Mouse (Mus musculus): ENCODE measurements around the gene Cd274.

The Cd274 gene

DNA sequence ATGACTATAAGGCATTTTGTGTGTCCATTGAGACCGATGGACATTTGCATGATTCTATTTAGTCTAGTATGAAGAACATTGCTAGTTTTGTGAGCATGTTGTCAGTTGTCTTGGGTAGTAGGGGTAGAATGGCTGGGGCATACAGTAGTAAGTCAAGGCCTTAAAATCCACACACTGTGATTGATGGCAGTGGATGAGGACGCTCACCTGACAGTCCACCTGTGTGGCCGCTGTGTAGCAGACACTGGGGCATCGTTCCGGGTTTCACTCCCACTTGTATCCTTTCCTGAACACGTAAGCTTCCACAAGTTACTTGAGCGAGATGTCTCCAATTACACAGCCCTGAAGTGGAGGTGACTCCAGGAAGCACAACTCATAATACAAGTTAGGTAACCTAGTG is 3.7 kb upstream of the Cd274 start:
- intact Hi-C loops (cut with DNase I), result no loop called here

DNA sequence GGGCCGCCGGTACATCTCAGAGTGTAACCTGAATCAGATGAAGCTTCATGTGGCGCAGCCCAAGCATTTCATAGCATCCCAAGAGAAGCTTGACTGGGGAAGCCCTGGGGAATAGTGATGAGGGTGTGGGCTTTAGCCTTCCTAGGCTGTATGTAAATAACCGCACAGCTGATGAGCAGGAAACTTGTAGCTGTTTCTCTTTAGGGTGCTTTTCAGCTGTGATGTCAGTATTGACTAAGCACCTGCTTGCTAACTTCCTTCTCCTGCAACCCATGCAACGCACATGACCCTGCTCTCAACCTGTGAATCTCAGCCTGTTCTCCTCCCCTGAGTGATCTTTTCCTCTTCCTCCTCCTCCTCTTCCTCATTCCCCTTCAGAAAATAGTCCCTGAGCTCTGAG is 3.2 kb upstream of the Cd274 start:
- intact Hi-C loops (cut with DNase I), result no loop called here

DNA sequence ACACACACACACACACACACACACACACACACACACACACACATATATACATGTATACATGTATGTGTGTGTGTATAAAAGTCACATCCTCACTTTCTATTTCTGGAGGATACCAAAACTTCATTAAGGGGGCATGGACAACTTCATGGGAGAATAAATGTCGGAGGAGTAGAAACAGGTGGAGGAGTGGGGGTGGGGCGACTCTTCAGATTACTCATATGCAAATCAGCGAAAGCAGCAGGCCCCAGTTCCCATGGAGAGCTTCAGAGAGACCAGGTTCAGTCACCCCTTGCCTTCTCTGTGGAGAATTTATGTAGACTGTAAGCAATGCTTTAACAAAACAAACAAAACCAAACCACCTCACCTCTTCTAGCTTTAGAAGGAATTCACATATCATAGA is 2.1 kb upstream of the Cd274 start:
- intact Hi-C loops (cut with DNase I), result no loop called here

DNA sequence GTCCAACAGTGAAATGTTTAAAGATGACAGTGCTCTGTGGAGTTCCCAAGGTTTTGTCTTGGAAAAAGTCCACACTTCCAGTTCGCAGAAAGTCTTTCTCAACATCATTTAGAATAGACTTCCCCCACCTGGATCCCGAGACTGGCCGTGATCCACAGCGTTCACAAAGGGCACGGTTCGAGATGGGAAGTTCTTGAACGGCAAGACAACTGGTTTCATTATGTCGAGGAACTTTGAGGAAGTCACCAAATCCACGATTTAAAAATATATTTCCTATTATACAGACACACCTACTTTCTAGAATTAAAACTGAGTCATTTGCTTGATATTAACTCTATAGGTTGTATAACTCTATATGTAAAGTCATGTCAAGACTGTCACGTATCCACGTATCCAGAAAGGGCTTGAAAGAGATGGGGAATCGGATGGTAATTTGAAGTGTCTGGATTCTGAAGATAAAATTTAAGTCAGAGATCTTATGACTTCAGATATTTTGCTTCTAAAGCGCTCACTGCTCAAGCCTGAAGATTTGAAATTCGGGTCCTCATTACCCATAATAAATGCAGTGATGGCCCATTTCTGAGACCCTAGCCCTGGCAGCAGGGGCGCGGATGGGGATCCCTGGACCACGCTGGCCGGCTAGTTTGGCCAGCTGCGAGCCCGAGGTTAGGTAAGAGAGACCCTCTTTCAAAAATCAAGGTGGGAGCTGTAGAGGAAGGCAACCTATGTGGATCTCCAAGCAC is 858 bp upstream of the Cd274 start:
- intact Hi-C loops (cut with DNase I), result no loop called here

DNA sequence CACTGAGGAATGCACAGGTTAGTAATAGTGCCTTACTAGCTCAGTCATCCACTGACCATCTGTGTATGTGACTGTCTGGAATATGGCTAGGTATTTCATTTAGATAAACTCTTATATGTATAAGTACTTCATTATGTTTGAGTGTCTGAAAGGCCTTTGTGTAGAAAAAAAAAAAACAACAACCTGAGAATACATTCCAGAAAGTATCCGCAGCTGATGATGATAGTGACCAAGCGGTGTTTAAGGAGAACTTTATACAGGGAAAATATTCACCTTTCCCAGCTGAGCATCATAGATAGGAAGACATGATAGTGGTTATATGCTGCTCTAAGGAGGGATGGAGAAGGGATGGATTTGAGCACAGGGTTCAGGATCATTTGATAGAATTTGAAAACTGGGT is 786 bp downstream of the Cd274 start:
- intact Hi-C loops (cut with DNase I), result no loop called here

DNA sequence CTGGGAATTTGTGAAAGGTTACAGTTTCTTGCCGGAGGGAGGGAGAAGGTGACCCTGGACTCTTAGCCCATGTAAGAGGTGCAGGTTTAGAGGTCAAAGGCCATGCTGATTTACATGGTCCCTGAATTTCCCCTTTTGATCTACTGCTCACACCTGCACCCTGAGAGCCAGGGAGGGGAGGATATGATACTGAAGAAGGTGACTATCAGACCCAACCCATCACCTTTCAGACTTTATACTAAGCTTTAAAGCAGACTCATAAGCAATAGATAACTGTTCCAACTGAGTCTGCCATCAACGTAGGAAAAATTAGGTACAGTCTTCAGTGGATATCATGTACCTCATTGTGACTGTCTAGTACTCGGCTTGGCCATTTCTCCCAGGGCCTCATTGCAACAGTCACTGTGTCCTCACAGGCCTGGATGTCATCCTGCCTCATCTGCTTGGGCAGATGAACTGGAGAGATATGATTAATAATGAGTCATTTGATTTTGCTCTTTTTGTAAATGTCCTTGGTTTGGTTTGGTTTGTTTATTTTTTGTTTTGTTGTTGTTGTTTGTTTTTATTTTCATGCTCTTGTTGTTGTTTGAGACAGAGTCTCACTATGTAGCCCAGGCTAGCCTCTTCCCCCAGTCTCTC is 1.5 kb downstream of the Cd274 start:
- intact Hi-C loops (cut with DNase I), result no loop called here

DNA sequence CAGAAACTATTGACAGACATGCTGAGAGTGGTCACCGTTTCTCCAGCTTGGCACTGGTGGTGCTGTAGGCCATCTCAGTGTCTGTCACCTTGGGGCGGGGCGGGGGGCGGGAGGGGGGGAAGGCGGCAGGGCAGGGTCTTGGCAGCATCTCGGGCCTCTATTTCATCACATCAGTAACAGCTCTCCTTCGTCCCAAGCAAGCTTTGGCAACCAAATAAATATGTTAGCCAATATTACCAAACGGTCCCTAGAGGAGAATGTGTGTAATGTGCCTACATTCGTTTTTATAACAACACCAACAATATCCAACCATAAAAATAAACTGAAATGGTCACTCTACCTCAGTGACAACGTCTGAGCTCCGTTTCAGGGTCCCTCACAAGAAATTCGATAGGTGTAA is 2.9 kb downstream of the Cd274 start:
- intact Hi-C loops (cut with DNase I), result no loop called here

DNA sequence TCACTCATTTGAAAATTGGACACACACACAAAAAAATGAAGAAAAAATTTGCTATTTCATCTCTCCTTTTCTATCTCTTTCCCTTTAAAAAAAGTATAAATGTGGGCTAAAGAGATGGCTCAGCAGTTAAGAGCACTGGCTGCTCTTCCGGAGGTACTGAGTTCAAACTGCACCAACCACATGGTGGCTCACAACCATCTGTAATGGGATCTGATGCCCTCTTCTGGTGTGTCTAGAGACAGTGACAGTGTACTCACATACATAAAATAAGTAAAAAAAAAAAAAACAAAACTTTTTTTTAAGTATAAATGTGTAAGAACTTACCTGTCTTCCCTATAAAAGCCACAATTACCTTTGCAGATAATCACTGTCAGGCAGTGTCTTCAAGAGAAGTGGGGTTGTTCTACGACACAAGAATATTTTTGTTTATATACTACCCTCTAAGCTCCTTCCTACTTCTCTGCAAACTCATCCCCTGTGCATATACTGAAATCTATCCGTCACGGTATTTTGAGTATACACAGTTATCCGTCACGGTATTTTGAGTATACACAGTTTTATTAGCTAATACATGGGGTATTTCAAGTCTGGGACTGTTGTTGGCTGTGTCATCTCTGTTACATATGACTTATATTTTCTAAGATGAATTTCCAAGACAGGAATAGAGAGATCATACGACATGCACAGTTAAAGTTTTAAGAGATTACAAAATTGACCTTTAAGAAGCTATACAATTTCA is 3.5 kb downstream of the Cd274 start:
- intact Hi-C loops (cut with DNase I), result no loop called here

DNA sequence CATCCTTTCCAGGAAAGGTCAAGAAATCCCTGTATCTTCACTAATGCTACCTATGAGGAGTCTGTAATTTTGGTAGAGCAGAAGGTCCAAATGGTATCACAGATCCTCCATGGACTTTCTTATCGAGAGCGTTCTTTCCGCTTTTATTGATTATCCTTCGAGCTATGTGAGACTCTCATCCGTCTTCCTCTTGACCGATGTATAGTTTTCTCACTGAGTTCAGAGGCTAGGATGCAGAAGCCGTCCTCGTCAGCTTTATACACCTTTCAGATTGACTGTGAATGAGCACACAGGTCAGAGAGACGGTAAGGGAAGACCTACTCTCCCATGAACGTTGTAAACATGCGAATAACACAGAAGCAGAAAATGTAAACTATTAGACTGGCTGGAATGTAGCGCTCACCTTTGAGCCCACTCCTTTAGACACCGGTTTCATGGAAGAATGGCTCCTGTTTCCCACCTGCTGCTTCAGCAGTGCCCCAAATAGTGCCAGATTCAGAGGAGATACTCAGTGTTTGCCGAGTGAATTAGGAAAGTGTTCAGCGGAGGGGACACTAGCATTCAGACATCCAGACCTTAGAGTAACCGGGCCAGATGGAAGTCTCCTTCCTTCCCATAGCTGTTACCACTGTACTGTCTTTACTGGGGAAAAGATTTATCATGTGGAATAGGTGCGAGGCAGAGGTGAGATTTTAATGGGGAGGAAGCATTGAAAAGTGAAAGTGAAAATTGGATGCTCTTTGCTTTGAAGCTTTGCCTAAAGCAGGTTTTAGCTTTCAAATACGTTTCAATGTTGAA is 4.2 kb downstream of the Cd274 start:
- intact Hi-C loops (cut with DNase I), result no loop called here

DNA sequence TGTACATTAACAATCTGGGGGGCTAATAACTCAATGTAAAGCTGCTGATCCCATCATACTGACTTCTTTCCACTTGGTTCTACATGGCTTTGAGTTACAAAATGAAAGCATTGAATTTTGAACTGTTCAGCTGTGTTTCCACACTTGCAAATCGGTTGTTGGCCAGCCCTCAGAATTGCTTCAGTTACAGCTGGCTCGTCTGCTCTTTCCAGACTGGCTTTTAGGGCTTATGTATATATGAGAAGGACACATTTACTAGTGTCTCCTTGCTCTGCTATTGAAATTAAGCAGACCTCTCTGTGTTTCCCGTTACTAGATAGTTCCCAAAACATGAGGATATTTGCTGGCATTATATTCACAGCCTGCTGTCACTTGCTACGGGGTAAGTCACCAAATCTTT is 4.9 kb downstream of the Cd274 start:
- intact Hi-C loops (cut with DNase I), result no loop called here

DNA sequence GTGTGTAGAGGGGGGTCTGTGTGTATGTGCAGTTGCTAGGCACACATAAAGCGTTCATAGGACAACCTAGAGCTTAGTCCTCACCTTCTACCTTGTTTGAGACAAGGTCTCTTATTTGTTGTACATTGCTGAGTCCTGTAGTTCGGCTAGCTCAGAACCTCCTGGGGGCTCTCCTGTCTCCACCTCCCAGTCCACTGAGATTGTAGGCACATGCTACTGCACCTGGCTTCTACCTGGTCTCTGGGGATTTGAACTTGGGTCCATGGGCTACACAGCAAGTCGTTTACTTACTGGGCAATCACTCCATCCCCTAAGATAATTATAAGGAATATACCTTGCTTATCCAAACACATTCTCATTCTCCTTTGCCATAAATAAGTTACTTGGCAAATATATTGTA is 5.4 kb downstream of the Cd274 start:
- intact Hi-C loops (cut with DNase I), result no loop called here

DNA sequence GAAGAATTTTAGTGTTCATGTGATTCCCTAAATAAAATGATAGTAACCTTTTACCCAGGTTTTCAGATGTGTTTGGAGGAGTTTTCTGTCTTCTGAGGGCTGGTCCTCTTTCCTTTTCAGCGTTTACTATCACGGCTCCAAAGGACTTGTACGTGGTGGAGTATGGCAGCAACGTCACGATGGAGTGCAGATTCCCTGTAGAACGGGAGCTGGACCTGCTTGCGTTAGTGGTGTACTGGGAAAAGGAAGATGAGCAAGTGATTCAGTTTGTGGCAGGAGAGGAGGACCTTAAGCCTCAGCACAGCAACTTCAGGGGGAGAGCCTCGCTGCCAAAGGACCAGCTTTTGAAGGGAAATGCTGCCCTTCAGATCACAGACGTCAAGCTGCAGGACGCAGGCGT is 6.2 kb downstream of the Cd274 start:
- intact Hi-C loops (cut with DNase I), result no loop called here

DNA sequence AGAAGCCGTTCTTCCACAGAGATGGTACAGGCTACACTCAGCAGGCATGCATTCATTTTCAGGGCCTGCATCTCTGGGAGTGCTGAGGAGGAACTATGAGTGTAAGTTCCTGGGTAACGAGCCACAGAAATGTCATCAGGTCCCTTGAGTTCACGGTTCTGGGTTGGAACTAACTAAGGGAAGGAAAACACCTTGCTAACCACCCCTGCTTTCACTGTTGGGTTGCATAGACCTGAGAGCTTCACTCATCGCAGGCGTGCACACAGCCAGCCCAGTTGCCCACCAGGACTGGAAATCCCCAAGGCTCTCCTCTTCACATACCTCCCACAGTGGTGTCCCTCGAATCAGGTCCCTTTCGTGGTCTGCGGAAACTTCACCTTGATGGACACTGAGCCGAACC is 7.7 kb downstream of the Cd274 start:
- intact Hi-C loops (cut with DNase I), result no loop called here

DNA sequence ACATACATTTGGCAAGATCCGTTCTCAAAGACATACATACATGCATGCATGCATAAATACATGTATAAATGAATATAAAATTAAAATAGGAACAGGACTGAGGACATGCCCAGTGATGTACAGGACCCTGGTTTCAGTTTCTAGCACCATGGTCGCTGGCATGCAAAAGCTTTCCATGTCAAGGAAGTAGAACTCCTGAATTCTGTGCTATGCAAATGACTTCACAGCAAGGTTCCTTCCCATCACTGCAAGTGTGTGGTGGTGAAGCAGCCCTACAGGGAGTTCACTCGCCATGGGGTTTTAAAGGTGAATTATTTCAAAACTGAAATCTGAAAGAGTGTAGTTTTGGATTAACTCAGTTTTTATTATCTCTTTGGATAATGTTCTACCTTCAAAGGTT is 9.1 kb downstream of the Cd274 start:
- intact Hi-C loops (cut with DNase I), result no loop called here

DNA sequence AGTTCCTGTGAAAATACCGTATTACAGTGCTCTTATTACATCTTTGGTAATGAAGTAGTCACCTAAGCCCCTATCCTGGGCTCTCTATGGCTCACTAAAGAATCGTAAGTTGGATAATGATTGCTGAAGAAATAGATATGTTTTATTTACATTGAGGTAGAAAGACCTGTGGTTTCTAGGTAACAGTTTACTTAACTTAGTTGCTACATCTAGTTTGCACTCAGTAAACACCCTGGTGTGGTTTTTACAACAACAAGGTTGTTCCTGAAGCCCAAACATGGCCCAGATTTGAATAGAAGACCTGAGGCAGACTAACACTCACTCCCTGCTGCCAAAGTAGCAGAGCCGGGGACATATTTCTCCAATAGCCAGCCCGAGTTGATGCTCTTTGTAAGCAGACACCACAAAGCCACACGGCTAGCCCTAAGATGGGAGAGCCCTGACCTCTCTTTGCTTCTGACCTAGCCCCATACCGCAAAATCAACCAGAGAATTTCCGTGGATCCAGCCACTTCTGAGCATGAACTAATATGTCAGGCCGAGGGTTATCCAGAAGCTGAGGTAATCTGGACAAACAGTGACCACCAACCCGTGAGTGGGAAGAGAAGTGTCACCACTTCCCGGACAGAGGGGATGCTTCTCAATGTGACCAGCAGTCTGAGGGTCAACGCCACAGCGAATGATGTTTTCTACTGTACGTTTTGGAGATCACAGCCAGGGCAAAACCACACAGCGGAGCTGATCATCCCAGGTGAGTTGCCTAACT is 12.8 kb downstream of the Cd274 start:
- intact Hi-C loops (cut with DNase I), result no loop called here

DNA sequence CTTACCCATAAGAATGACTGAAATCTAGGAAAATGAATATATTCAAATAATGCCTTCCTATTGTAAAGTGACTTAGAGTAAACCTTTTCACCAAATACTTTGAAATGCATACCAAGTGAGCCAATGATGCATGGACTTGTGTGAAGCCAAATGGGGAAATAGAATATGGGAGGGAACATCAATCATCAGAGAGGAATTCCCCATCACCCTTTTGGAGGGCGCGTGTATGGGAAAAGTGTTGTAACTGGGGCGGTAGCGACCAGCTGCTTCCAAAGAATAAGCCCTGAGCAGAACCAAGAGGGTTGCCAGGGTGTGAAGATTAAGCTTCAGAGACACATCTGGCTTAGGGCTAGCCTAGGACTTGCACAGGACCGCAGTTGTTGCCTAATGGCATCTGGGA is 16.1 kb downstream of the Cd274 start:
- intact Hi-C loops (cut with DNase I), result no loop called here

DNA sequence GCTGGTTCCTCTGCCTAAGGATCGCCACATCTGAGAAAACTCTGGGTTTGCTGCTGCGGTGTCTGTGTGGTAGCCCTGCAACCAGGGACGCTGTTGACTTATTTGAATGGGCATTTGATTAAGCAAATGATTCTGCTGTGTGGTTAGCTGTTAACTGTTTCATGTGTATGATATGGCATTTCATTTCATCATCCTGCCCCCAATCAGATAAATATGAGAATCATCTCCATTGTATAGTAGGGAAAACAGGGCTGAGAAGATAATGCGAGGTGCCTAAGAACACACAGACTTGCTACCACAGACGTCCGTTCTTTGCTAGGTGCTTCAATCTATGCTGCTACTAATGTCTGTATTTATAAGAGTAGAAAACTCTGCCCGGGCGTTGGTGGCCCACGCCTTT is 17.2 kb downstream of the Cd274 start:
- intact Hi-C loops (cut with DNase I), result no loop called here

DNA sequence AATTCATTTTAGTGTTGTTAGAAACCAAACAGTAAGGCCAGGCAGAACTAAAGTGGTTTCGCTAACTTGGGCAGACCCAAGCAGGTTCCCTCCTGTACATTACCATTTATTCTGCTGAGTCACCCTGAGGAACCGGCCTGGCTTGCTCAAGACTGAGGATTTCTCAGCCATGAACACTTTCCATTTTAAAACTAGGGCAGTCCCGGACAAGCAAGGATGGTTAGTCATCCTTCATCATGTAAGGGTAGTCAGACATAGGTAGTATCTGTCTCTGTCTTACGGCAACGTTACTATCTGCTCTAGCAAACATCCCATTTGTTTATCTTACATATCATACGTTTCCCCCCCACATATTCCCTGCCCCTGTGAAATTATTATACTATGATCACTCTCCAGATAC is 17.7 kb downstream of the Cd274 start:
- intact Hi-C loops (cut with DNase I), result no loop called here

DNA sequence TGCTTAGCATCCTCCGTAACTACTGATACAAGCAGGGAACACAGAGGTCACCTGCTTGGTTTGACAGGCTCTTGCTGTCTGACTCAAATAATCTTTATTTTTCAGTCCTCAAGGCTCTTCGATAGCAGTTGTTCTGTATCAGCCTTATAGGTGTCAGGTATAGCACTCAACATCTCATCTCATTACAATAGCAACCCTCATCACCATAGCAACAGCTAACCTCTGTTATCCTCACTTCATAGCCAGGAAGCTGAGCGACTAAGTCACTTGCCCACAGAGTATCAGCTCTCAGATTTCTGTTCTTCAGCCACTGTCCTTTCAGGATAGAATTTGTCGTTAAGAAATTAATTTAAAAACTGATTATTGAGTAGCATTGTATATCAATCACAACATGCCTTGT is 18.6 kb downstream of the Cd274 start:
- intact Hi-C loops (cut with DNase I), result no loop called here

DNA sequence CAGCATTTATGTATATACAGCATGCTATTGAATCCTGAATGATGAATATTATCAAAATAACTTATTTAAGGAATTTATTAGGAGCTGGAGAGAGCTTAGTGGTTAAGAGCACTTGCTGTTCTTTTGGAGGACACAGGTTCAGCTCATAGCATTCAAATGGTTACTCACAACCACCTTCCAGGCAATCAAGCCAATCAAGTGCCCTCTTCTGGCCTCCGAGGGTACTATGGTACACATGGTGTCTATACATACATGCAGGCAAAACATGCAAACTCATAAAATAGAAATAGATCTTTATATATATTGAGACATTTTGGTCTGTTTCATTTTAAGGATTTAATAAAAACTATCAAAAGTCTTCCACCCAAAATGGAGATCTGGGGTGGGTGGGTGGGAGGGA is 21.6 kb downstream of the Cd274 start:
- intact Hi-C loops (cut with DNase I), result no loop called here

DNA sequence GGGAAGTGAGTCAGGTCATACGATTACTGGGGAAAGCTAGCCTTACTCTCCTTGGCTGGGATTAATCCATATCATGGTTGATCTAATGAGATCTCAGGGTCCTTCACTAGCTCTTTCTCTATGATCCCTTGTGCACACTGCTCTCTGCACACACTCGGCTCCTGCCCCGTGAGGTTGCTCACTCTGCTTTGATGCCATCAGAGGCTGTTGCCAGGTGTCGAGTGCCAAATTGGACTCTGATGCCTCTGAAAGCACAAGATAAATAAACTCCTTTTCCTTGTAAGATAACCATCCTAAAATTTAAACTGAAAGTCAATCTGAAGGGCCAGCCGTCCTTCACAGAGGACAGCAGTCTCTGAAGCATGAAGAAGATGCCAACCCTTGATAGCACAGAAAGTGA is 23.2 kb downstream of the Cd274 start:
- intact Hi-C loops (cut with DNase I), result no loop called here

Data from adrenal gland (tissue).